Mouse (Mus musculus) lung, postnatal 4 days (tissue): Measurements from ENCODE around the gene Vmn1r122.
"Not testable (repeated sequence)": the region's sequence is repeated elsewhere in the genome, so short reads cannot be mapped to it uniquely, and the experiment has no call there.

Source experiments
- DNase-seq, 2 experiments: peaks; one replicate each; pipeline ENCODE4 v3.0.0; 2021

The Vmn1r122 gene

GRCm38 (mm10) chr7:21134028-21134427 lies at the start of gene Vmn1r122:
Vmn1r122 (minus strand) TSS chr7:21134128.
- DNase-seq, result not testable (repeated sequence)

DNA sequence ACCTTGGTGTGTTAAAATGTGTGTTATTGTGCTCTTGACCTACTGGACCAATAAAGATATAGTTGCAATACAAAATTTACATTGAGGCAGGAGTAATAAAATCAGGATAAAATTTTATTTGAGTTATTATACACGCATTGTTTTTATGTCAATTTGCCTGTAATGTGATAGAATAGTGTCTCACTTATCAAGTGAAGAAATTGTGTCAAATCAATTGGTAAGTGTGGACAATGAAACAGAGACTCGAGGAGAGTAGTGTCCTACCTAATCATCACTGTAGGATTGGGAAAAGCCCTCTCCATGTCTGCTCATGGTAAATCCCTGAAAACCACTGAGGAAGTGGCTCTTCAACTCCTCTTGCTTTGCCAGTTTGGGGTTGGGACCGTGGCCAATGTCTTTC lies 28.0 kb upstream of the Vmn1r122 start, which contains the start of gene Vmn1r123:
Gene Vmn1r123, plus strand, starts transcription at position 301 of the 400 bp plus-strand sequence.
- DNase-seq, result not testable (repeated sequence)

DNA sequence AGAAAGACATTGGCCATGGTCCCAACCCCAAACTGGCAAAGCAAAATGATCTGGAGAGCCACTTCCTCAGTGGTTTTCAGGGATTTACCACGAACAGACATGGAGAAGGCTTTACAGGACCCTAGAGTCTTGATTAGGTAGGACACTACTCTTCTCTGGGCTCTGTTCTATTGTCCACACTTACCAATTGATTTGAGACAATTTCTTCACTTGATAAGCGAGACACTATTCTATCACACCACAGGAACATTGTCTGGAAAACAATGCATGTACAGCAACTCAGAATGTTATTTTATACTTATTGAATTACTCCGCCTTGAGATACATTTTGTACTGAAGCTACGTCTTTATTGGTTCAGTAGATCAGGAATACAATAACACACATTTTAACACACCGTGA lies 35.5 kb downstream of the Vmn1r122 start, which contains the start of gene Vmn1r121:
Gene Vmn1r121, minus strand, starts transcription at position 101 of the 400 bp plus-strand sequence.
- DNase-seq, result not testable (repeated sequence)
